Mouse (Mus musculus): ENCODE results near the gene Pias1. TPM values are rescaled to one million over a fixed set of nuclear protein-coding genes. Genes with fewer than 3 reads are reported as not detected.

Gene Pias1
- total RNA-seq, 1 experiment from 2014 or later = 52.1 TPM

GRCm38 (mm10) chr9:62838146-62838505, 149.6 kb downstream of the Pias1 start:
- peak in 1 of 2 experiments; percentile 12; a peak in 1 of 4 replicates for ATAC-seq (replicated peaks in 1 of 2; ENCODE audit: insufficient read depth in 1 of 2, low FRiP score in 2 of 2, low TSS enrichment in 1 of 2, low read depth in 1 of 2, poor library complexity in 2 of 2, severe bottlenecking in 2 of 2)

- no peak for ATAC-seq (replicated peaks in 1 of 2; ENCODE audit: insufficient read depth in 1 of 2, low FRiP score in 2 of 2, low TSS enrichment in 1 of 2, low read depth in 1 of 2, poor library complexity in 2 of 2, severe bottlenecking in 2 of 2)
Observed at GRCm38 (mm10) chr9:62837611-62838010, 150.1 kb downstream of the Pias1 start.

DNA sequence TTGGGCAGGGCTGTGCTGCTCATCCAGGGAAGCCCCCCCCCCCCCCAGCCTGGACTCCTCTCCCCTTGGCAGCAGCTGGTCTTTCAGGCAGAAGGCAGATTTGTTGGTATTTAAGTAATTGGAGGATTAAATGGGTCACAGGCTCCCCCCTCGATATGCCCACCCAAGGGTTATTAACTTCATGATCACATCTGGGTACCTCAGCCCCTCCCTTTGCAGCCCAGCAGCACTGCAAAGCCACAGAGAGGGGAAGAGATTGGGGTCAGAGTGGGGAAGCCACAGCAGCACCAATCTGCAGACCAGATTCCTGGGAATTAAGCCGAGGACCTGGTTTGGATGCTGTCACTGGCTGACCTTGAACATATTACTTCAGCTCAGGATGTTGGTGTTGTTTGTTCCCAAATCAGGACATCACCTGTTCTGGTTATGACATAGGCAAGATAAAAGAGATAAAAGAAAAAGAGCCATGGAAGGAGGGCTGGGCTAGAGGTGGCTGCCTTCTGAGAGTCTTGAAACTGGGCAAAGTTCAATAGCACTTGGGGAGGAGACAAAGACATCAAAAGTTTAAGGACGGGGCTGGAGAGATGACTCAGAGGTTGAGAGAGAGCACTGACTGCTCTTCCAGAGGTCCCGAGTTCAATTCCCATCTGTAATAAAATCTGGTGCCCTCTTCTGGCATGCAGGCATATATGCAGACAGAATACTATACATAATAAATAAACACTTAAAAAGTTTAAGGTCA, 151.8 kb downstream of the Pias1 start:
- ATAC-seq (replicated peaks in 1 of 2; ENCODE audit: insufficient read depth in 1 of 2, low FRiP score in 2 of 2, low TSS enrichment in 1 of 2, low read depth in 1 of 2, poor library complexity in 2 of 2, severe bottlenecking in 2 of 2) = no peak

DNA sequence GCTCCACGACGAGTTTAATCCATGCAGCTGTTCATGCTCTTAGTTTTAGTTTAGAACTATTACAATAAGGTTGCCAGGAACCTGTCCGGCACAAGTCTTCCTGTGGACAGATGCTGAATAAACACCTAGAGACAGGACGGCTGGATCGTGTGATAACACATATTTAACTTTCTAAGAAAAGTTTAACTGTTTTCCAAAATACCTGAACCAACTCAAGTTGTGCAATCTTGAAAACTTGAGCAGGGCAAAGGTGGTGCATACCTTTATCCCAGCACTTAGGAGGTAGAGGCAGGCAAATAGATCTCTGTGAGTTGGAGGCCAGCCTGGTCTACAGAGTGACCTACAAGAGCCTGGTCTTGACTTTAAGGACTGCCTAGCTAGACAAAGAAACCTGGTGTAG, 152.8 kb downstream of the Pias1 start:
- ATAC-seq (replicated peaks in 1 of 2; ENCODE audit: insufficient read depth in 1 of 2, low FRiP score in 2 of 2, low TSS enrichment in 1 of 2, low read depth in 1 of 2, poor library complexity in 2 of 2, severe bottlenecking in 2 of 2) = no peak

DNA sequence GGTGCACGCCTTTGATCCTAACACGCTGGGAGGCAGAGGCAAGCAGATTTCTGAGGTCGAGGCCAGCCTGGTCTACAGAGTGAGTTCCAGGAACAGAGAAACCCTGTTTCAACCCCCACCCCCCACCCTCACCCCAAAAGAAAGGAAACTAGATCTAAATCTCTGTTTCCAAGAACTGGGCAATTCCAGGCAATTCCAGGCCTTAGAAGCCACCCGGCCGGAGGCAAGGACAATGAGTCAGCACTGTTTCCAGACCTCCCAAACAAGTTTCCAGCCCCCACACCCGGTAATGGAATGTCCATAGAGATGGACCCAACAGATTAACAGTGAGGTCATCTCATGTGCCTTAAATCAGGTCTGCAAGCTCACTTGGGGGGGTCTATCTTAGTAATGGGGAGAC, 157.8 kb downstream of the Pias1 start:
- ATAC-seq (replicated peaks in 1 of 2; ENCODE audit: insufficient read depth in 1 of 2, low FRiP score in 2 of 2, low TSS enrichment in 1 of 2, low read depth in 1 of 2, poor library complexity in 2 of 2, severe bottlenecking in 2 of 2) = no peak

DNA sequence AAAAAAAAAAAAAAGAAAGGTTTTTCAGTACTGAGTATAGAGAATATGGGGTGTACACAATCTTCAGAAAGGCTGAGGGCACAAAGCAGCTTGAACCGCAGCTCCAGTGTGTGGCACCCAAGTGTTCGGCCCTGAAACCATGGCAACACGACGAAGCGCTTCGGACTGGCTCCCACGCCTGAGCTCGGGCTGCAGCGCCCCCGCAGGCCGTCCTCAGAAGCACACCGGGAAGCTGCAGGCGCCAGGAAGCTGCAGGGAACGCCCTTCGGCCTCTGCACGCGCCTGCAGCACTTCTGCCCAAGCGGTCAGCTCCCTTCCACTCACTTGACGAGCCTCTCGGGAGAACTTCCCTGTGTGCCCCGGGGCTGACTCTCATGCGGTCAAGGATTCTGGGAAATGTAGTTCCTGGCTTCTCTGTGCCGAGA, 159.1 kb downstream of the Pias1 start:
- peak; percentile 97 to 98 for ATAC-seq (replicated peaks in 1 of 2; ENCODE audit: insufficient read depth in 1 of 2, low FRiP score in 2 of 2, low TSS enrichment in 1 of 2, low read depth in 1 of 2, poor library complexity in 2 of 2, severe bottlenecking in 2 of 2)

Other genes with a start within 250 kb of the Pias1 start
- gene Fem1b, start 176.0 kb downstream of the Pias1 start, total RNA-seq (2017) = 54.5 and 61.0 TPM in 2 replicates
- gene Cln6, start 149.1 kb downstream of the Pias1 start, total RNA-seq (2017) = 19.9 and 24.9 TPM in 2 replicates
- gene Calml4, start 129.8 kb downstream of the Pias1 start, total RNA-seq (2017) = 5.2 and 6.6 TPM in 2 replicates
- not detected in 2 replicates for gene Skor1, start 161.0 kb upstream of the Pias1 start, total RNA-seq (2017)